Mouse (Mus musculus): ENCODE measurements around the gene Sh3bp4. TPM values are rescaled to one million over a fixed set of nuclear protein-coding genes. Genes with fewer than 3 reads are reported as not detected.

Sh3bp4 gene
- polyA plus RNA-seq, 1 experiment from 2014 or later: 17.0 TPM

GRCm38 (mm10) chr1:89088748-89089288 is 18.6 kb downstream of the Sh3bp4 start:
- Histone ChIP-seq H3K9me3 (no peaks in the 10 kb centered on the region), H3K36me3 (no peaks in the 10 kb centered on the region), H3K9ac (no peak overlapping the region), H3K4me3 (replicated peaks) (no peak overlapping the region), H3K27me3 (replicated peaks) (no peaks in the 10 kb centered on the region), H3K4me2 (replicated peaks) (no peak overlapping the region), H3K27ac (0 out of 2 replicates have a peak overlapping the region, but pooled peaks have one; percentile 17), H3K4me1 (replicated peaks) (peaks cover 55% of the 10 kb centered on the region)
- WGBS: 46% methylated on average over 3 of the region's 3 CpGs
- peak; percentile 34; the same call in 1 of the 2 replicates for ATAC-seq

- Histone ChIP-seq H3K9me3 (no peaks in the 10 kb centered on the region), H3K36me3 (no peaks in the 10 kb centered on the region), H3K4me1 (replicated peaks) (peaks cover 64% of the 10 kb centered on the region), H3K27ac (peak overlapping the region; percentile 9; the same call in 1 of the 2 replicates), H3K9ac (no peak overlapping the region), H3K4me3 (replicated peaks) (no peak overlapping the region), H3K27me3 (replicated peaks) (no peaks in the 10 kb centered on the region), H3K4me2 (replicated peaks) (no peak overlapping the region)
- no peak for ATAC-seq
- 59% methylated on average over 21 of the region's 21 CpGs for WGBS
Measured at GRCm38 (mm10) chr1:89089821-89090600, 19.8 kb downstream of the Sh3bp4 start.

- 0 out of 2 replicates have a peak, but pooled peaks have one; percentile 18 for ATAC-seq
- 43% methylated on average over 8 of the region's 8 CpGs for WGBS
Measured at GRCm38 (mm10) chr1:89090676-89091075, 20.5 kb downstream of the Sh3bp4 start.

GRCm38 (mm10) chr1:89092019-89092418 is 21.8 kb downstream of the Sh3bp4 start:
- H3K27ac ChIP-seq: peak overlapping the region; percentile 68
- H3K27me3 ChIP-seq (replicated peaks): no peaks in the 10 kb centered on the region
- no peak overlapping the region for H3K9ac ChIP-seq
- no peaks in the 10 kb centered on the region for H3K9me3 ChIP-seq
- H3K4me1 ChIP-seq (replicated peaks): peaks cover 76% of the 10 kb centered on the region
- no peak overlapping the region for H3K4me3 ChIP-seq (replicated peaks)
- no peaks in the 10 kb centered on the region for H3K36me3 ChIP-seq
- ATAC-seq: no peak
- WGBS: 50% methylated on average over 5 of the region's 5 CpGs
- peak overlapping the region; percentile 35; the same call in 1 of the 2 replicates for H3K4me2 ChIP-seq (replicated peaks)

More at GRCm38 (mm10) chr1:89090676-89091075, 20.5 kb downstream of the Sh3bp4 start:
- H3K4me3 ChIP-seq (replicated peaks): no peak overlapping the region
- H3K4me2 ChIP-seq (replicated peaks): no peak overlapping the region
- no peaks in the 10 kb centered on the region for H3K27me3 ChIP-seq (replicated peaks)
- no peaks in the 10 kb centered on the region for H3K9me3 ChIP-seq
- H3K27ac ChIP-seq: peak overlapping the region; percentile 18; the same call in 1 of the 2 replicates
- H3K4me1 ChIP-seq (replicated peaks): peaks cover 68% of the 10 kb centered on the region
- no peak overlapping the region for H3K9ac ChIP-seq
- no peaks in the 10 kb centered on the region for H3K36me3 ChIP-seq

- Histone ChIP-seq H3K4me3 (replicated peaks) (no peak overlapping the region), H3K27me3 (replicated peaks) (no peaks in the 10 kb centered on the region), H3K36me3 (no peaks in the 10 kb centered on the region), H3K4me1 (replicated peaks) (peaks cover 76% of the 10 kb centered on the region), H3K9me3 (no peaks in the 10 kb centered on the region), H3K27ac (peak overlapping the region; percentile 68), H3K4me2 (replicated peaks) (peak overlapping the region; percentile 35), H3K9ac (no peak overlapping the region)
- WGBS: 10% methylated on average over 19 of the region's 19 CpGs
- peak; percentile 24; the same call in 1 of the 2 replicates for ATAC-seq
Measured at GRCm38 (mm10) chr1:89092442-89092991, 22.3 kb downstream of the Sh3bp4 start.

GRCm38 (mm10) chr1:89093696-89094095 is 23.5 kb downstream of the Sh3bp4 start:
- Histone ChIP-seq H3K27ac (0 out of 2 replicates have a peak overlapping the region, but pooled peaks have one; percentile 68), H3K9ac (no peak overlapping the region), H3K4me1 (replicated peaks) (peaks cover 67% of the 10 kb centered on the region), H3K27me3 (replicated peaks) (no peaks in the 10 kb centered on the region), H3K36me3 (no peaks in the 10 kb centered on the region), H3K4me3 (replicated peaks) (no peak overlapping the region), H3K9me3 (no peaks in the 10 kb centered on the region), H3K4me2 (replicated peaks) (no peak overlapping the region)
- 75% methylated on average over 5 of the region's 5 CpGs for WGBS
- no peak for ATAC-seq

GRCm38 (mm10) chr1:89094416-89094815 is 24.2 kb downstream of the Sh3bp4 start:
- Histone ChIP-seq H3K36me3 (no peaks in the 10 kb centered on the region), H3K27me3 (replicated peaks) (no peaks in the 10 kb centered on the region), H3K4me1 (replicated peaks) (peaks cover 60% of the 10 kb centered on the region), H3K27ac (0 out of 2 replicates have a peak overlapping the region, but pooled peaks have one; percentile 40), H3K4me3 (replicated peaks) (no peak overlapping the region), H3K9me3 (no peaks in the 10 kb centered on the region), H3K4me2 (replicated peaks) (no peak overlapping the region), H3K9ac (no peak overlapping the region)
- 33% methylated on average over 4 of the region's 4 CpGs for WGBS
- ATAC-seq: 0 out of 2 replicates have a peak, but pooled peaks have one; percentile 42

GRCm38 (mm10) chr1:89095642-89096424 is 25.6 kb downstream of the Sh3bp4 start:
- WGBS: 44% methylated on average over 14 of the region's 14 CpGs
- no peaks in the 10 kb centered on the region for H3K27me3 ChIP-seq (replicated peaks)
- no peaks in the 10 kb centered on the region for H3K9me3 ChIP-seq
- no peak overlapping the region for H3K4me3 ChIP-seq (replicated peaks)
- H3K9ac ChIP-seq: no peak overlapping the region
- no peak overlapping the region for H3K27ac ChIP-seq
- peaks cover 46% of the 10 kb centered on the region for H3K4me1 ChIP-seq (replicated peaks)
- no peaks in the 10 kb centered on the region for H3K36me3 ChIP-seq
- peak; percentile 17; the same call in 1 of the 2 replicates for ATAC-seq
- H3K4me2 ChIP-seq (replicated peaks): no peak overlapping the region

- no peak overlapping the region for H3K9ac ChIP-seq
- H3K4me1 ChIP-seq (replicated peaks): peaks cover 30% of the 10 kb centered on the region
- no peaks in the 10 kb centered on the region for H3K27me3 ChIP-seq (replicated peaks)
- H3K36me3 ChIP-seq: no peaks in the 10 kb centered on the region
- no peaks in the 10 kb centered on the region for H3K9me3 ChIP-seq
- ATAC-seq: peak; percentile 44; the same call in 1 of the 2 replicates
- 57% methylated on average over 15 of the region's 15 CpGs for WGBS
- peak overlapping the region; percentile 4; the same call in 1 of the 2 replicates for H3K27ac ChIP-seq
- H3K4me2 ChIP-seq (replicated peaks): no peak overlapping the region
- no peak overlapping the region for H3K4me3 ChIP-seq (replicated peaks)
Measured at GRCm38 (mm10) chr1:89102231-89103003, 32.2 kb downstream of the Sh3bp4 start.

- ATAC-seq: no peak
- Histone ChIP-seq H3K4me3 (replicated peaks) (no peak overlapping the region), H3K27me3 (replicated peaks) (no peaks in the 10 kb centered on the region), H3K27ac (no peak overlapping the region), H3K36me3 (no peaks in the 10 kb centered on the region), H3K4me2 (replicated peaks) (no peak overlapping the region), H3K9me3 (no peaks in the 10 kb centered on the region), H3K9ac (no peak overlapping the region), H3K4me1 (replicated peaks) (peaks cover 34% of the 10 kb centered on the region)
- WGBS: 44% methylated on average over 3 of the region's 3 CpGs
Measured at GRCm38 (mm10) chr1:89103004-89103263, 32.7 kb downstream of the Sh3bp4 start.

- 0 out of 2 replicates have a peak overlapping the region, but pooled peaks have one; percentile 33 for H3K27ac ChIP-seq
- no peak; the same call in 1 of the 2 replicates for ATAC-seq
- no peaks in the 10 kb centered on the region for H3K9me3 ChIP-seq
- 68% methylated on average over 12 of the region's 12 CpGs for WGBS
- peaks cover 39% of the 10 kb centered on the region for H3K4me1 ChIP-seq (replicated peaks)
- H3K27me3 ChIP-seq (replicated peaks): no peaks in the 10 kb centered on the region
- no peak overlapping the region for H3K4me3 ChIP-seq (replicated peaks)
- H3K9ac ChIP-seq: no peak overlapping the region
- no peak overlapping the region for H3K4me2 ChIP-seq (replicated peaks)
- no peaks in the 10 kb centered on the region for H3K36me3 ChIP-seq
Measured at GRCm38 (mm10) chr1:89103505-89103904, 33.3 kb downstream of the Sh3bp4 start.

All from intestine, embryonic 15.5 days (tissue).